Mouse (Mus musculus) heart, adult 2 months (tissue): Measurements from ENCODE around the gene Olfr212. TPM values are rescaled to one million over a fixed set of nuclear protein-coding genes. Genes with fewer than 3 reads are reported as not detected.
"Not testable (repeated sequence)": the region's sequence is repeated elsewhere in the genome, so short reads cannot be mapped to it uniquely, and the experiment has no call there.

ENCODE experiments used
- DNase-seq, 2 experiments: peaks; one replicate each; pipeline ENCODE4 v3.0.0; 2021
- H3K27ac ChIP-seq: fragments of 200-600 bp; 2 replicates; pipeline ENCODE4 v1.8.1; 2022
- H3K27me3 ChIP-seq: fragments of 200-500 bp; 2 replicates; pipeline ENCODE4 v1.6.1; 2012; ENCODE audit warnings: mild to moderate bottlenecking, low read length, inconsistent platforms, mixed read lengths; ENCODE audit not compliant: control insufficient read depth, insufficient read depth
- H3K36me3 ChIP-seq: fragments of 200-500 bp; 2 replicates; pipeline ENCODE4 v1.6.1; 2012; ENCODE audit warnings: low read length, inconsistent platforms; ENCODE audit not compliant: control insufficient read depth, insufficient read depth
- H3K4me1 ChIP-seq: fragments of 200-500 bp; 2 replicates; pipeline ENCODE4 v1.6.1; 2011; ENCODE audit warnings: low read length; ENCODE audit not compliant: control insufficient read depth, insufficient read depth
- H3K4me3 ChIP-seq: fragments of 200-600 bp; 2 replicates; pipeline ENCODE4 v1.8.1; 2022
- H3K79me2 ChIP-seq: fragments of 200-500 bp; replicated peaks from 2 replicates; pipeline ENCODE4 v1.6.1; 2012; ENCODE audit warnings: mild to moderate bottlenecking, inconsistent platforms, low read length, moderate library complexity, mixed read lengths; ENCODE audit not compliant: control insufficient read depth, insufficient read depth
- H3K9ac ChIP-seq: fragments of 200-500 bp; 2 replicates; pipeline ENCODE4 v1.6.1; 2012; ENCODE audit warnings: low read depth, mild to moderate bottlenecking, control low read depth, inconsistent platforms, low read length, mixed read lengths
- CTCF ChIP-seq: fragments of 200-600 bp; IDR thresholded peaks from 2 replicates; pipeline ENCODE4 v1.8.1; 2022; ENCODE audit warnings: antibody characterized with exemption, mild to moderate bottlenecking, moderate library complexity
- EP300 ChIP-seq: fragments of 200-500 bp; IDR thresholded peaks from 2 replicates; pipeline ENCODE4 v1.6.1; 2011; ENCODE audit warnings: low read depth, low read length, control low read depth; ENCODE audit not compliant: insufficient read depth
- POLR2A ChIP-seq: fragments of 200-500 bp; IDR thresholded peaks from 2 replicates; pipeline ENCODE4 v1.6.1; 2011; ENCODE audit warnings: mild to moderate bottlenecking, low read depth, low read length, control low read depth; ENCODE audit not compliant: insufficient read depth
- WGBS: fragments of 180-500 bp; shearing (Covaris S2); methylation state at CpG from one replicate; pipeline ENCODE4 v1.1.7; 2018; 5-methylcytosine and 5-hydroxymethylcytosine counted together
- intact Hi-C: fragments of 180-260 bp; cut with DNase I; formaldehyde crosslinking; loops from one replicate; pipeline ENCODE4 v1.15.1; 2025
- polyA plus RNA-seq: library from polyadenylated mRNA; depleted of rRNA; stranded (reverse); fragments of >200 nt; gene quantifications from 2 replicates; pipeline ENCODE4 v1.2.3, GENCODE M21; 2012
- total RNA-seq, 2 experiments: library from RNA; stranded (reverse); gene quantifications; 2 replicates each; pipeline ENCODE4 v1.2.3; 2021

Gene Olfr212
- total and polyA plus RNA-seq, 3 experiments = not detected

DNA sequence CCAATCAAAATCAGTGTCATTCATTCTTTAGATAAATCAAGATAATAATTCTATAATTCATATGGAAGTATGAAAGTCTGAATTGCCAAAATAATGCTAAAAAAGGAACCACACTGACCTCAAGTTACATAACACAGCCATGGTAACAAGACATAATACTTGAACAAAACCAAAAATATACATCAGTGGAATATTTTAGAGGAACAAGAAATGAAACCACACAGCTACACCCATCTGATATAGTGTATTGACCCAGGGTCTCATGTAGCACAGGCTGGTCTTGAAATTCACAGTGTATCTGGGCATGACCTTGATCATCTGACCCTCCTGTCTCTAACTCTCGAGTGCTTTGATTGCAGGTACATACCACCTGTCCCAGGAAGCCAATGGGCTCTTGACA lies 19.5 kb upstream of the Olfr212 start:
- TF ChIP-seq CTCF = no peak
- WGBS = 41% methylated on average over 1 of the region's 1 CpGs
- H3K4me1 ChIP-seq = no peaks in the 10 kb centered on the region
- no peaks in the 10 kb centered on the region for H3K36me3 ChIP-seq
- no peaks in the 10 kb centered on the region for H3K27me3 ChIP-seq
- H3K9ac ChIP-seq = no peak overlapping the region
- intact Hi-C loops = no loop called here
- H3K27ac ChIP-seq = no peak overlapping the region
- no peaks in the 10 kb centered on the region for H3K79me2 ChIP-seq
- DNase-seq = no peak
- no peak overlapping the region for H3K4me3 ChIP-seq

DNA sequence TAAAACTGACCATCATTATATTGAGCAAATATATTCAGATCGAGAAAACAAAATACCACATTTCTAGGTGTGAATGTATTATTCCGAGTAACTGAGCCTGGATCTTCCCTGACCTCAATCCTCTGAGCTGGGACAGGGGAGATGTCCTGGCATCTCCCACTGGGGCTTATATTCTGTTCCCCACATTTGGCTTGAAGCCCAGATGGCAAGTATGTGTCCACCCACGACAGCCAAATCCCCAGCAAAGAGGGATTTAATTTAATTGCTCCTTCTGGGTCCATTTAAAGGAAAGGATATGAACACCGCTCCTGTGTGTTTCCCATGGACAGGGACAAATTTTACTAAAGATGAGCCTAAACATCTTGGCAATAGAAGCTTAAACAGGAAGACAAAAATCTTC lies 17.5 kb upstream of the Olfr212 start, which contains the start of gene Olfr211:
Gene Olfr211, plus strand, starts transcription at position 301 of the 400 bp plus-strand sequence.
- no peak within 1 kb of the TSS for H3K27ac ChIP-seq
- DNase-seq = no peak
- TF ChIP-seq EP300 = no peak
- H3K4me3 ChIP-seq = no peak within 1 kb of the TSS
- WGBS = 67% methylated on average over 4 of the region's 4 CpGs
- no peaks in the 10 kb centered on the region for H3K36me3 ChIP-seq
- no peak within 1 kb of the TSS for H3K9ac ChIP-seq
- no peaks in the 10 kb centered on the region for H3K79me2 ChIP-seq
- intact Hi-C loops = no loop called here
- H3K27me3 ChIP-seq = no peaks in the 10 kb centered on the region
- H3K4me1 ChIP-seq = no peaks in the 10 kb centered on the region

DNA sequence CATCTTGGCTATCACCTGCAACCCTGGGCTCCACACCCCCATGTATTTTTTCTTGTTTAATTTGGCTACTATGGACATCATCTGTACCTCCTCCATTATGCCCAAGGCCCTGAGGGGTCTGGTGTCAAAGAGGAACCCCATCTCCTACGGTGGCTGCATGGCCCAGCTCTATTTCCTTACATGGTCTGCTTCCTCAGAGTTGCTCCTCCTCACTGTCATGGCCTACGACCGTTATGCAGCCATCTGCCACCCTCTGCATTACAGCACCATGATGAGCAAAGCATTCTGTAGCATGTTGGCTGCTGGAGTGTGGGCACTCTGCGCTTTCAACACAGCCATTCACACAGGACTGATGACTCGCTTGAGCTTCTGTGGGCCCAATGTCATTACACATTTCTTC lies 12.6 kb upstream of the Olfr212 start:
- Histone ChIP-seq H3K79me2 (no peaks in the 10 kb centered on the region), H3K27ac (no peak overlapping the region), H3K36me3 (no peaks in the 10 kb centered on the region), H3K27me3 (no peaks in the 10 kb centered on the region), H3K4me1 (no peaks in the 10 kb centered on the region), H3K9ac (no peak overlapping the region), H3K4me3 (no peak overlapping the region)
- WGBS = 76% methylated on average over 5 of the region's 5 CpGs
- intact Hi-C loops = no loop called here
- no peak for DNase-seq
- TF ChIP-seq EP300 (no peak), CTCF (no peak), POLR2A (no peak)

DNA sequence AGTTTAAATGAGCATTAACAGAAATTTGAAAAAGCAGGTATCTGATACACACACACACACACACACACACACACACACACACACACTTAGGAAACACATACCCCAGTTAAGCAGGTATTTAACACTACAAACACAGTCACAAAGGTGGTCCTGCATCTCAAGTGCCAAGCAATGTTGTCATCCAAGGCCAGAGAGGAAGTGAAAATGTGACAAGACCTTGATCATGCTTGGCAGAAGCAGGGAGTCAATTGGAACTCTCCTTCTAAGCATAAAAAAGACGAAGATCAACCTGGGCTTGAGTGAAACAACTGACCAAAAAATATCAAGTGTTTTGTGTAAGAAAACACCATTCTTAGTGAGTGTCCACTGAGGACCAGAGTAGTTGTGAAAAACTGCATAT lies 10.4 kb upstream of the Olfr212 start:
- H3K9ac ChIP-seq = no peak overlapping the region
- H3K27me3 ChIP-seq = no peaks in the 10 kb centered on the region
- intact Hi-C loops = no loop called here
- no peaks in the 10 kb centered on the region for H3K79me2 ChIP-seq
- 65% methylated on average over 1 of the region's 1 CpGs for WGBS
- H3K27ac ChIP-seq = no peak overlapping the region
- TF ChIP-seq CTCF = no peak
- TF ChIP-seq EP300 = no peak
- TF ChIP-seq POLR2A = no peak
- no peak for DNase-seq
- H3K4me3 ChIP-seq = no peak overlapping the region
- H3K36me3 ChIP-seq = no peaks in the 10 kb centered on the region
- H3K4me1 ChIP-seq = no peaks in the 10 kb centered on the region

DNA sequence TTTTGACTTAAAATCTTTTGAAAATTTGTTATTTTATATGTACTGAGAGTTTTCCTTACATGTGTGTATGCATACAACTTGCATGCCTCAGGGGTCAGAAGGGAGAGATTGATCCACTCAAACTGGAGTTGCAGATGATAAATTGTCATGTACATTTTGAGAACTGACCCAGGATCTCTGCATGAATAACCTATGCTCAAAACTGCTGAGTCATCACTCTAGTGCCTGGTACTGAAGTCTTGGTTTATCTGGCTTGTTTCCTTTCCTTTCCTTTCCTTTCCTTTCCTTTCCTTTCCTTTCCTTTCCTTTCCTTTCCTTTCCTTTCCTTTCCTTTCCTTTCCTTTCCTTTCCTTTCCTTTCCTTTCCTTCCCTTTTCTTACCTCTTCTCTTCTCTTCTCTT lies 8.5 kb downstream of the Olfr212 start:
- no peak for DNase-seq
- intact Hi-C loops = no loop called here
- Histone ChIP-seq H3K79me2 (no peaks in the 10 kb centered on the region), H3K9ac (no peak overlapping the region), H3K4me1 (no peaks in the 10 kb centered on the region), H3K36me3 (no peaks in the 10 kb centered on the region), H3K27ac (no peak overlapping the region), H3K27me3 (no peaks in the 10 kb centered on the region), H3K4me3 (no peak overlapping the region)
- TF ChIP-seq CTCF (no peak), EP300 (no peak), POLR2A (no peak)

DNA sequence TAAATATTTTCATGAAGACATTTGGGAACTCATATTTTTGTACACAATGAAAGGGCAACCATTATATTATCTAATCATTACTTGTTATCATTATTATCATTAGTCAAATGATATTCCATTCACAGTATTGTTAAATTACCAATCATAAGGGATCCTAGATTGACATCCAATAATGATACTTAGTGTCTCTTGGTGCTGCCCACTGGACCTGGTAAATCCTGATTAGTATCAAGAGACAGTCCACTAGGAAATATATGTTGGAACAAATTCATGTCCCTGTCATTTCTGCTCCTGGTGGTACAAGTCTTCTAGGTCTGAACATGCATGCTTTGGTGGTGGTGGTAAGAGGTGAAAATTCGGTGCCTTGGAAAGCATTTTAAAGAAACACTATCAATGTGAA lies 31.8 kb downstream of the Olfr212 start, which contains the start of gene Olfr213:
Gene Olfr213, plus strand, starts transcription at position 301 of the 400 bp plus-strand sequence.
- no peaks in the 10 kb centered on the region for H3K4me1 ChIP-seq
- no peak within 1 kb of the TSS for H3K4me3 ChIP-seq
- intact Hi-C loops = no loop called here
- no peak within 1 kb of the TSS for H3K27ac ChIP-seq
- H3K79me2 ChIP-seq = no peaks in the 10 kb centered on the region
- H3K27me3 ChIP-seq = no peaks in the 10 kb centered on the region
- no peak for DNase-seq
- H3K36me3 ChIP-seq = no peaks in the 10 kb centered on the region
- H3K9ac ChIP-seq = no peak within 1 kb of the TSS
- TF ChIP-seq POLR2A = no peak
- WGBS = 68% methylated on average over 1 of the region's 1 CpGs

DNA sequence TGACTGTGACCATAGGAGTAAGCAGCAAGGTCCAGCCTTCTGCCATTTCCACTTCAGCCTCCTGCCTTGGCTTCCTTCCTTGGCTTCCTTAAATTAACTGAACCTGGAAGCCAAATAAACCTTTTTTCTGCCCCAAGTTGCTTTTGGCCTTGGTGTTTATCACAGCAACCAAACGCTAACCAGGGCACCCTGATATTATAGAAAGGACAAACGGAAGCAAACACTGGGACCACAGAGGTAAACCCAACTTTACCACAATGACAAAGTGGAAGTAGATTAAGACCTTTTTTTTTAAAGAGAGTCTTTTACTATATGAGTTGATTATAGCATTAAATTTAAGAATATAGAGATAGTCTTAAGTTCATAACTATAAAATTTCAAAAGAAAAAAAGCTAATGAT lies 36.2 kb downstream of the Olfr212 start:
- no peaks in the 10 kb centered on the region for H3K36me3 ChIP-seq
- intact Hi-C loops = no loop called here
- 78% methylated on average over 2 of the region's 2 CpGs for WGBS
- no peak overlapping the region for H3K27ac ChIP-seq
- DNase-seq = no peak
- no peak overlapping the region for H3K9ac ChIP-seq
- TF ChIP-seq POLR2A (no peak), CTCF (no peak), EP300 (no peak)
- H3K4me3 ChIP-seq = no peak overlapping the region
- H3K27me3 ChIP-seq = no peaks in the 10 kb centered on the region
- no peaks in the 10 kb centered on the region for H3K79me2 ChIP-seq
- no peaks in the 10 kb centered on the region for H3K4me1 ChIP-seq

DNA sequence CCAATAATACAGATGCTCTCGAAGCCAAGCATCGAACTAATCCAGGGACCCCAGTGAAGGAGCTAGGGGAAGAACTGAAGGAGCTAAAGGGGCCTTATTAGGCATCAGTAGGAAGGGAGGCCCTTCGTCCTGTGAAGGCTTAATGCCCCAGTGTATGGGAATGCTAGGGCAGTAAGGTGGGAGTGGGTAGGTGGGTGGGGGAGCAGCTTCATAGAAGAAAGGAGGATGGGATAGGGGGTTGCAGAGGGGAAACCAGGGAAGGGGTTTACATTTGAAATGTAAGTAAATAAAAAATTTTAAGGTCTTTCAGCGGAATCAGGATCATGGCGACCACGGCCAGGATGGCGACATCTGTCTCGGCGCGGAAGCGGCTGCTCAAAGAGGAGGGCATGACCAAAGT lies 44.5 kb downstream of the Olfr212 start, which contains the start of gene Gm5580:
Gene Gm5580, plus strand, starts transcription at position 301 of the 400 bp plus-strand sequence.
- H3K36me3 ChIP-seq, intact Hi-C loops, H3K9ac ChIP-seq, DNase-seq, H3K27me3 ChIP-seq, H3K4me1 ChIP-seq, H3K79me2 ChIP-seq, H3K4me3 ChIP-seq, H3K27ac ChIP-seq: not testable (repeated sequence)
- WGBS = 91% methylated on average over 11 of the region's 11 CpGs
